Mouse (Mus musculus): ENCODE results near the gene Spen.
A peak's percentile ranks its signal among the peaks of the same experiment; 100 is the strongest.

Spen gene

DNA sequence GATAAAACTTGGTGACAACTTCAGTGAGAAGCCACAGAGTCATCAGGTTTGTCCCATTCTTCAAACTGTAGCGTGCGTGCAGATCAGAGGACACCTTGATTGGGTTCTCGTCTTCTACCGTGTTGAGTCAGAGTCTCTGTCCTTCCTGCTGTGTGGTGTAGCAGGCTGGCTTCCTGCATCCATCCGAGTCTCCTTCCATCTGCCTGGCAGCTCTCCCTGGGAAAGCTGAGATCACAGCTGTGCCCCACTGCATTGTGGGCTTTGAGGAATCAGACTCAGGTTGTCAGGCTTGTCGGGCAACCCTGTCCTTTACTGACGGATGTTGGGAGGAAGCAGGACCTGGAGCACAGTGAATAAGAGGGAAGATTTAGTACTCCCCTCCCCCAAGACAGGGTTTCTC, 92.2 kb downstream of the Spen start:
- DNase-seq (ENCODE audit: low spot score): no peak

DNA sequence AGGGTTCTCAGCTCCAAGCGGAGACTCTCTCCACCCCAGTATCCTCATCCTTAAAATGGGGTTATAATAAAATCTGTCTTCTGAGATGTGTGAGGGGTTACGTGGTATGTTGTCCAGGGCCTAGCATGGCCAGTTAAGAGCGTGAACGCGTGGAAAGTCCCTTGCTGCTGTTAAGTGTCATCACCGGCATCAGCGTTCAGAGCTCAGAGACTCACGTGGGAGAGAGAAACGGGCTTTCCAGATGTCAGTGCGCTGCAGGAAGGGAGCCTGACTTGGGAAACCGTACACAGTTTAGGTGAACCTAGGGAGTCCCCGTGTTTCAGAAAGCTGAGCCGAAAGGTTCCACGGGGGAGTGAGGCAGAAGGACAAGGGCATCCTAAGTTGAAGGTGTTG, 93.1 kb downstream of the Spen start:
- no peak for DNase-seq (ENCODE audit: low spot score)

DNA sequence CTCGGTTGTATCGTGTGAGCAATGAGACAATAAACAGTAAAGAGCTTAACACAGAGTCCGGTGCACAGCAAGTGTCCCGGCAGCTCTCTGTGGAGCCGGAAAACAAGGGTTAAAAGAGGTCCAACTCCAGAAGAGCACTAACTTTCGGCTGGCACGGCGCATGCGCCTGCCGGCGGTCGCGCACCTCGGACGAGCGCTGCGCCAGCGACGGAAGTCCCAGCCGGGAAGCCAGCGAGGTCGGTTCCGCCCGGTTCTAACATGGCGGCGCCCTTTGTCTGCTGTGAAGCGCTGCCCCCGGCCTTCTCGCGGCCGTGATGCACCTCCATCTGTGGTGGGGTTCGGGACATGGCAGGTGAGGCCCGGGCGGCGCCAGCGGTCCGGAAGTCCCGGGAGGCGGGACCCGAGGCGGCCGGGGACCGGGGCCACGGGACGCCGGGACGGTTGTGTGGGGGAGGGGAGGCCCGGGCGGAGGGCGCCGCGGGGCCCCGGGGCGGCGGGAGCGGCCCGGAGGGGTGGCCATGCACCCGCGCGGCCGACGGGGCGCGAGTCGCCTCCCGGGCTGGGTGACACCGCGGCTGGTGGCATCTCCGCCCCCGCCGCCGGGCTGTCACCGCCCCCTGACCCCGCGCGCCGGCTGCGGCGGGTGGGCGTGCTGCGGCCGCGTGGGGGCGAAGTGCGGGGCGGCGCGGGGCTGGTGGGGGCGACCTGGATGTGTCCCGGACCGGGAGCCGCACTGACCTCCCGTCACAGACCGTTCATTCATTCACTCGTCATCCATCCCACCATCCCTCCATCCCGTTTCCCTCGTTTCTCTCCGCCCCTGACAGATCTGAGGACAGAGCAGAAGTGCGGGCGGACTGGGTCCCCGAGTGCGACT, 93.7 kb downstream of the Spen start, which contains the start of gene Zbtb17:
Gene Zbtb17, plus strand, starts transcription at position 204 of the 877 bp plus-strand sequence.
- peak; percentile 91 for DNase-seq (ENCODE audit: low spot score)

DNA sequence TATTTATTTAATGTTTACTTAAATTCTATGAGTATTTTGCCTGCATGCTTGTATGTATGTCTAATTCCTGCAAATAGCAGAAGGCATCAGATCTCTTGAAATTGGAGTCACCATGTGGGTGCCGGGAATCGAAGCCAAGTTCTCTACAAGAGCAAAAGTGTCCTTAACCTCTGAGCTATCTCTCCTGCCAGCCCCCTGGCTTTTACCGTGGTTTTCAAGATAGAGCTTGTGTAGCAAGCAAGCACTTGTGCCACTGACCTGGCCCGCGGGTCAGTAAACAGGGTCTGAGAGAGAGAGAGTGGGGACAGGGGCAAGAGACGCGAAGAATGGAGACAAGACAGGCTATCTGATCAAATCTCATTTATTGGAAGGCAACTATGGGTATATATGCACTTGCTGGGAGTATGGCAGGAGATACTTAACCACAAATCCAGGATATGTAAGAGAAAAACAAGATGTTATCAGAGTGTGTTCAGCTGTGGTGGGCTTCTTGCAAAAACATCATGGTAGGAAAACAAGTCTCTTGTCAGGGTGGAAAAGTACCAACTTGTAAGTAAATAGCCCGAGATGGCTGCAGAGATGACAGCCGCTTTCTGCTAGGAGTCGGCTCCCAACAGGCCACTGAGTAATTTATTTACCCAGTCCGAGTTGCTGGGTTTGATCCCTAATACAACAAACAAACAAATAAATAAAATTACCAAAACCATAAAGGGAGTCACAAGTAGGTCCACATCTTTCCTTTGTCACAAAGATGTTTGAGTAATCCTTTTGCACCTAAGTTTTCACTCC, 94.6 kb downstream of the Spen start:
- DNase-seq (ENCODE audit: low spot score): no peak

DNA sequence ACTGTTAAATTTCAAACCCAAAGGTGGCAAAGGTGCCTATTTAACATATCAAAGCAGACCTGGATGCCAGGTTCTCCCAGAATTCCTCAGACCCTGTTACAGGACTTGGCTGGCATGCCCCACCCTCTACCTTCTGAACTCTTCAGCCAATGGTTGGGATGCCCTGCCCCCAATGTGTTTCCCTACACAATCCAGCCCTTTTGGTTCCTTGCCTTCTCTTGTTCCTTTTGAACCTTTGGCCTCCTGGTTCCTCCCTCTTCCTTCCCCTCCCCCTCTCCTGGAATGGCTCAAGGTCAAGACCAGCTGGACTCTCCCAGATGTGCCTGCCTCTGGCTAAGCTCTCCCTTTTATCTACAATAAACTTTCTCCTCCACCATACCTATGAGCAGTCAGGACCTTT, 97.5 kb downstream of the Spen start:
- no peak for DNase-seq (ENCODE audit: low spot score)

DNA sequence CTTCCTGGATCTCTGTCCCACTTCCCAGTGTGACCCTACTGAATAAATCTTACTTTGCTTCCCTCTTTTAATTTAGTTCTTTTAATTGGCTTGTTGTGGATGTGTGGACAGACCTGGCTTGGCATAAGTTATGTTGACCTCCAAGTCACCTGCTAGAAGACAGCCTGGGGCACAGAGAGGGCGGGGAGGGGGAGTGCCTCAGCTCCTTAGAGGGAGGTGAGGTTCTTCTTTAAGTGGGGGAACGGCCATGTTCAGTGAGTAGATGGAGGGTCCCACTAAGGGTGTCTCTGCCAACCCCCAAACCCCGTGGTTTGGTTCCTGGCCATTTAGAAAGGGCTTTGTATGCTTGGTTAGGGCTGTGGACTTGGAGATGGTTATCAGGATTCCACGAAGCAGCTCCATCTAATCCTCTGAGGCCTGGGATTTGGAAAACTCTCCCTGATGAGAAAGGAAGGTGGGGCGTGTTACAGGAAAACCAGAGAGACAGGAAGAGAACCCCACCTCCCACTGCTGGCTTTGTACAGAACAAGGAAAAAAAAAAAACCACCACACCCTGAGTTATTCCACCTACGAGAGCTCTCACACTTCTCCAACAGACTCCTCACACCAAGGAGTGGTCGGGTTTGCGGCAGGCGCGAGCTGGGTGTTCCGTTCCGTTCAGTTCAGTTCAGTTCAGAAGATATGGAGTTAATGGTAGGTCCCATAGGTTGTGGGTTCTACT, 99.2 kb downstream of the Spen start:
- DNase-seq (ENCODE audit: low spot score): no peak

DNA sequence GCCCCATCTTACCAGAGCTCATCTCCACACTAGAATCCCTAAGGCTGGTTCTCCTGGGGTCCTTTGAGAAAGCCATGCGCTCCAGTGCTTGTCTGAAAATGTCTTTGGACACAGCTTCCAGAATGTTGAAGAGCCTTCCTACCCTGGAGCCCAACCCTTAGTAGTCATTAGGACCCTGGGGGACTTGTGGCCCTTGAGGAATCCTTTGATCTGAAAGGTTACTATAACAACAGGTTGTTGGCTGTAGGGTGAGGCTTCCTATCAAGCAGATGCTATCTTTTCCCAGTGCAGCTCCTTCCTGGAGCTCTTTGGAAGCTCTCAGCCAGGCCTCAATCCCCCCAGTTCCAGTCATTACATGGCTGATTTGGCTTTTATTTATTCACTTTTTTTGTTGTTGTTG, 102.4 kb downstream of the Spen start, which contains the start of gene Srarp:
Gene Srarp, minus strand, starts transcription at position 132 of the 400 bp plus-strand sequence.
- no peak for DNase-seq (ENCODE audit: low spot score)

DNA sequence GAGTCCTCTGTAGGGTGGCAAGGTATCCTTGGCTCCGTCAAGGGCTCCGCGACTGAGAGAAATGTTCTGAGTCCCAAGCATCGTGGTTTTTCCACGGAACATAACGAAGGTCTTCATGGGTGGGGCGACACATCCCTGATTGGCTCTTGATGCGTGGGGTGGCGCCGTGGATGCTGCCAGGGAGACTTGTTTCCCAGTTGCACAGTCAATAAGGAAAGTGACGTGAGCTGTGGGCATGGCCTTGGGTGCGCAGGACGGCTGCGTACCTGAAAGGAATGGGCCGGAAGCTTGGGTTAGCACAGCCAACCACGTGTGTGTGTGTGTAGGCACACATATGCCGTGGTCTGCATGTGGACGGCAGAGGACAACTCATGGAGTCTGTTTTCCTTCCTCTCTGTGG, 105.2 kb downstream of the Spen start:
- DNase-seq (ENCODE audit: low spot score): no peak

DNA sequence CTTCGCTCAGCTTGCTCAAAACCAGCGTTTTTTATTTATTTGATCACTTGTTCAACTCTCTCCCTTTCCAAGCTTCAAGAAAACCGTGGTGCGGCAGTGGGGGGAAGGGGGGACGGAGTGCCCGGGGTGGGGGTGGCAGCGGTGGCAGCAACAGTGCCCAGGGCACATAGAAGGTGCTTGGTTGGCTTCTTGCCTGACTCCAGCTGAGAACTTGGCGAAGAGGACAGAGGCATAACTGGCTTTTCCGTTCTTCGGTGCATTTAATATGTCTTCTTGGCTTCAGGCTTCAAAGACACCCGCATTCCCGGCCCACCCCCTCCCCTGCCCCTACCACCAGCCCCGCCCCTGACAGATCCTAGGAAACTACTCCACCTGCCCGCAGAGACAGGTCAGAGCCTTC, 105.7 kb downstream of the Spen start:
- no peak for DNase-seq (ENCODE audit: low spot score)

DNA sequence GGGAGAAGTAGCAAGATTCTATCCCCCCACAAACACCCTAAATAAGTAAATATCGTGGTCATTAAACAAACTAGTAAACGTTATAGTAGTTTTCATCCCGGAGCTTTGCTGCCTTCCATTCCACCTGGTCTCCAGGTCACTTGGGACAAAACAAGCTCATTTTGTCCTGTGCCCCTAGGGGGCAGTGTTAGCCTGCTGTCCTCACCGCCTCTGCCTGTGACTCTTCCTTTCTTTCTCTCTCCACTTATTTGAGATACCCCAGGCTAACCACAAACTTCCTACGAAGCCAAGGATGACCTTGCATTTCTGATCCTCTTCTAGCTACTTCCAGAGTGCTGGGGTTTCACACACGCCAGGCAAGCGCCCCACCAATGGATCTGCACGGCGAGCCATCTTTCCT, 107.4 kb downstream of the Spen start:
- peak; percentile 65 for DNase-seq (ENCODE audit: low spot score)

DNA sequence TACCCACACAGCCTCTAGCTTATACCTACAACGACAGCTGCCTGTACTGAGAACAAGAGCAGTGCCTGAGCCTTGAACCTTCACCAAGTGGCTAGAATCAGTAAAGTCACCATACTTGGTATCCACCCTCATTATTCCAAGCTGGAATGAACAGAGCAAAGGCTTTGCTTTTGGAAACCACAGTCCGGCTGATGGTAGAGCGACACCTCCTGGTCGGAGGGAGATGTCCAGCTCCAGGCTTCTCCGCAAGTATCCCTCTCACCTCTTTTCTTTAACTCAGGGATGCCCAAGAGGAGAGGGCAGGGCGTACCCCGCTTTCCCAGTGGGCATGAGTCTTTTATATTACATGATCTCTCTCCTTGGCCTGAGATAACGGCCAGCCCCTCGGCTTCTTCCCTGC, 108.5 kb downstream of the Spen start:
- no peak for DNase-seq (ENCODE audit: low spot score)

DNA sequence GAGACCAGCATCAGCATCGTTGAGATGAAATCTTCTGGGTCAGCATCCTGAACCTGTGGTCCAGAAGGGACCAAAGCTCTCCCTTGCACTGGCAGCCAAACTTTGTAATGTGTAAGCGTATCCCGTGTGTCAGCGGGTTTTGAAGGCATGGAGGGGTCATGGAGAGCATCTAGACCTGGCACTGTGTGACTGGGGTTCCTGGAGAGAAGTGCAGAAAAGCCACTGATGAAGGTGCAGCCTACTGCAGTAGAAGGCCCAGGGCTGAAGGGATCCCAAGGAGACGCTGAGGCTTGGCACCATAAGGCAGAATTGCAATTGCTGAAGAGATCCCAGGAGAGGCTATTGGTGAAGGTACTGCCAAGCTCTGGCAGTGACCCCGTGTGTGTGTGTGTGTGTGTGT, 109.0 kb downstream of the Spen start:
- DNase-seq (ENCODE audit: low spot score): no peak

DNA sequence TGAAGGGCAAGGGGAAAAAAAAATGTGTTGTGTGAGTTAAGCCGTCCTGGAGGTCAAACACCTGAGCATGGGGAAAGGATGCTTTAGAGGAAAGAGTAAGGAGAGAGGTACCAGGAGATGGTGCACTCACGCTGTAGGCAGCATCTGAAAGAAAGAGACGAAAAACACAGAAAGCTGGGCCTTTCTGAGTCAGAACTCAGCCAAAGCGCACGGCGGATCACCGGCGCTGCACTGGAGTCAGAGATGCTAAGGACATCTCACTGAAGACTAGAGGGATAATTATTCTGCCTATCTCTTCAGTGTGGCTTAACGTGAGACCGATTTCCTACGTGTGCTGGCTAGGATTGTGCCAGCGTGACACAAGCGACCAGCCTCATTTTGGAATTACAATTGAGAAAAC, 110.5 kb downstream of the Spen start:
- DNase-seq (ENCODE audit: low spot score): no peak

DNA sequence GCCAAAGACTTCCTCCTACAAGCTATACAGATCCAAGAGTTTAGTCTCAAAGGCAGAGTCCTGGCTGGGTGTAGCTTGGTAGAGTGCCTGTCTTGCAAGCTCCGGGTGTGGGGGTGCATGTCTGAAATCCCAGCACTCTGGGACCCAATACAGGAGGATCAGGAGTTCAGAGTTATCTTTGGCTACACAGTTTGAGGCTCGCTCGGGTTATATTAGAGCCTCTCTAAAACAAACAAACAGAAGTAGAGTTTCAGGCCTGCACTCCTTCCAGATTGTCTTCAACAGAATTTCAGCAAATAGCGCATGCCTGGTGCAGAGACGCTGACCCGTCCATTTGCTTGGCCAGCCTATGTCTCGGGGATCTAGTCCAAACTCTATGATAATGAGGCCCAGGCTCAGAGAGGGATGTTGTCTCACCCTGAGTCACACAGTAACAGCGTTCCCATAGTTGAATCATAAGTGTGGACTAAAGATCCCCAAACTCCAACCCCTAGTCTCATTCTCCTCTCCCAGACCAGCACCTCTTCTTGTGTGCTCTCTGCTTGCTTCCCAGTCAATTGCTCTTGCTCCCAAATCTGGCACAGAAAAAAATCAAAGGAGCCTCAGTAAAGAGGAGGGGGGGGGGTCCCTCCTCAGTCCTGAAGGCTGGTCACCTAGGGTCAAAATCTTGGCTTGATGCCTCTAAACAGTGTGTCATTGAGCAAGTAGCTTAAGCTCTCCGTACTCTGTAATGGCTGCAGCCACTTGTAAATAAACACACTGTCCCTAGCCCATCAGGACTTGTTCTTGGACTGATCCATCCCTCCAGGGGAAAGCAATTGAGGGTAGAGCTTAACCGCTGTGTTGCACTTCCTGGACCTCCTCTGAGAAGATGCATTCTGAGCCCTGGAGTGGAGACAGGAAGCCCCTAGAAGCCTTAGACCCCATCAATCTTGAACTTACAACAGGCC, 111.3 kb downstream of the Spen start:
- no peak for DNase-seq (ENCODE audit: low spot score)

DNA sequence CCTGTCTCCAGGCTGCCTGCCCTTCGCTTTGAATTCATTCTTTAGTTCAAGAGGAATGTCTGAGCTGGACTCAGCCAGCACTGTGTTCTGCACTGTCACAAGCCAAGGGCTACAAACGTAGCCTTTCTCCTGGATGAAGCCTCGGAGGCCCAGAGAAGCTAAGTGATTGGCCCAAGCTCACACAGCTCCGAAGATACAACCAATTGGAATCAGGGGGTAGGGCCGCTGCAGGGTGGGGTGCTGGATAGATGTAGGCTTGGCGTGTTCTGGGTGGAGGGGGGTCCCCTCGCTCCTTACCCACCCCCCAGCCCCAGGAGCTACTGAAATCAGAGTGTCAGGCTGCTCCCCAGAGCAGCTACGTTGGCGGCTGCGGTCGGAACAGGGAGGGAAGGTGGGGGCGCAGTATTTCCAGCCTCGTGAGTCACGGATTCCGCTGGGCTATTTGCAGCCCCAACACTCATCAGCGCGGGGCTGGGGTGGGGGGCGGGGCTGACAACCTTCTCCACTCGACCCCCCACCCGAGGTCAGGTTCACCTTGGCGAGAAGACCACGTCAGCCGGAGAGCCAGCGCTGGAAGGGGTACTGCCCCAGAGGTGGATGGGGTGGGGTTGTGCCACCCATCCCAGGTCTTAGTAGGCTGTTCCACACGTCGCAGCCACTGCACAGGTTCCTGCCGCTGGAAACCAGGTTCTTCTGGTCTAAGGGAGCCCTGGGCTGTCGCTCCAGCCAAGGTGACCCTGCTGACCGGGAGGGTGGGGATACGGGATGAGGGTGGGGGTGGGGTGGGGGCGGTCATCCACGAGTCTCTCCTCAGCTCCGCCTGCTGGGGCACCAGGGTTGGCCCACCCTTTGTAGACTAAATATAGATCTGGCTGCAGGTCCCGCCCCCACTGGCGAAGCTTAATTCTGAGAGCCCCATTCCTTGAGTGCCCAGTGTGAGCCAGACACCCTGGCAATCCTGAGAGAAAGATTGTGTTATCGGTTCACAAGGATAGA, 112.6 kb downstream of the Spen start:
- DNase-seq (ENCODE audit: low spot score): no peak

DNA sequence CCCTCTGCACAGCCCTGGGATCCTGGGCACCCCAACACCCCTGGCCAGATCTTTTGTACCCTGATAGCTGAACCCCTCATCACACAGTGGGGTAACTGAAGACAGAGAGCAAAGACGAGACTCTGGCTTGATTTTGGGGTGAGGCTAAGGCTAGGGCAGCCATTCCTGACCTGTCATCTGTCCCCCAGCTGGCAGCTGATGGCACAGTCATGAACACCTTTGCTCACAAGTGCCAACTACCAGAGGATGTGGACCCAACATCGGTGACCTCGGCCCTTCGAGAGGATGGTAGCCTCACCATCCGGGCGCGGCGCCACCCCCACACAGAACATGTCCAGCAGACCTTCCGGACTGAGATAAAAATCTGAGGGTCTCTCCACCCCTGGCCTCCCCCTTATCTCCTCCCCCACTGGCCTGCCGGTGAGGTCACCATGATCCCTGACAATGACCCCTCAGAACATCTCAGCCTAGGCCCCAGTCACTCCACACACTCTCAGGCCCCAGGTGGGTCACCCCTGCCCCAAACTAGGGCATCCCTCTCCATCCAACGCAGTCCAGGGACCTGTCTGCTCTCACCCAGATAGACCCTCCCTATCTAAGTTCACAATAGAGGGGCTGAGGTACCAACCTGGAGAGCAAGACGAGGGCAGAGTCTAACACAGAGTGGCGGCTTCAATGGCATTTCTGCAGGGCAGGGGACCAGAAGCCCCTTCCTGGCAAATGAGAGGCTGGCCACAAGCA, 114.5 kb downstream of the Spen start:
- no peak for DNase-seq (ENCODE audit: low spot score)

DNA sequence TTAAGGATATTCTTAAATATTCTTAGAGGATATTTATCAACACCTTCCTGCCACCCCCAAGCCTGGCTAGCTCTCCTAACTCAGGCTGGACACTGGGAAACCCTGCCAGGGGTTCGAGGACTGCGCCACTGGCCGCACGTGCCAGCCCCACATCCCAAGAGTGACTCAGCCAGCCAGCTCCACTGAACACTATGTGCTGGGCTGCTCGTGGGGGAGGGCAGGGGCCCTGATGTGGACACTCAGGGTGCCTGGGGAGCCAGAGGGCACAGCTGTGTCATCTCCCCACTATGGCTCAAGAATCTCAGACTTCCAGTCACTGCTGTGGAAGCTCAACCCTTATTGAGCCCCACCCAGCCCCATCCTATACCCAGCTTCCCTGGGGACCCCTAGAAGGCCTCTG, 115.1 kb downstream of the Spen start:
- no peak for DNase-seq (ENCODE audit: low spot score)

DNA sequence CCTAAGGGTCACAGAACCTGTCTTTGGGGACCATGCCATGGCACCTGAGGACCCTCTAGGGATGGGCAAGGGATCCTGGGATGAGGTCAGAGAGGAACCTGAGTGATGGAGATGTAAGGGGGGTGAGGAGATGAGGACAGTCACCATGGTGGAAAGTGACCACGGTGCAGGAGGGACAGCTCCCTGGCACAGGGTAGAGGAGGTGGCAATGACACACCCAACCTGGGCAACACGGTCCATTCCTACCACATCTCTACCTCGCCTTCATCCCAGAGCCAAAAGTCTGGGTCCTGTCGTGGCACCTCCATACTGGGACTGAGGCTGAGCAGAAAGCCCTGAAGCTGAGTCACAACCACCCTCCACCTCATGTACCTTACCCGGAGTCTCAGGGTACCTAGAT, 115.6 kb downstream of the Spen start:
- DNase-seq (ENCODE audit: low spot score): no peak

DNA sequence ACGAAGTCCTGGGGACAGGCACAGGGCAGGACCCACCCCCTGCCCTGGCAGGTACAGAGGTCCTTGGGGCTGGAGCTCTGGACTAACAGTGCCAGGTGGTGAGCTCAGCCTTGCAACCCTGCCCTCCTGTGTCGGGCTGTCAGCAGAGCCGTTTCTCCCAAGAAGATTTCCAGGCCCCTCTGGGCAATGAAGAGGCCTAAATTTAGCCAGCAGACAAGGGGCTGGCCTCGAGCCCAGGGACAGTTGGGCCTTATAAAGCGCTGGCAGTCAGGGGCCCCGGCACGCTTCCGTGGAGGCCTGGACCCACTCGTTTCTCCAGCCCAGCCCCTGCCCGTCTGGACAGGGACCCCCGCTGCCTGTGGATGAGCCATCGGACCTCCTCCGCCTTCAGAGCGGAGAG, 117.0 kb downstream of the Spen start:
- peak; percentile 47 for DNase-seq (ENCODE audit: low spot score)

All from ovary, postnatal 36 days (tissue).